Mouse (Mus musculus) CD4-positive, CD25-positive, alpha-beta regulatory T cell, adult 2 months (primary cell): Measurements from ENCODE around the gene Sys1.

Source experiments
- DNase-seq: peaks from one replicate; pipeline ENCODE4 v3.0.0-alpha.2; 2012; ENCODE audit warnings: low read depth, low spot score

Gene Sys1

GRCm38 (mm10) chr2:164497691-164498268, 41.0 kb downstream of the Sys1 start:
- peak; percentile 23 for DNase-seq

- DNase-seq: peak; percentile 24
Measured at GRCm38 (mm10) chr2:164499317-164499716, 42.6 kb downstream of the Sys1 start.

GRCm38 (mm10) chr2:164500511-164500910, 43.7 kb downstream of the Sys1 start:
- DNase-seq: no peak

GRCm38 (mm10) chr2:164504919-164505318, 48.2 kb downstream of the Sys1 start:
- DNase-seq: no peak

GRCm38 (mm10) chr2:164505619-164506347, 49.0 kb downstream of the Sys1 start:
- no peak for DNase-seq

GRCm38 (mm10) chr2:164507811-164508210, 51.0 kb downstream of the Sys1 start:
- DNase-seq: no peak

- no peak for DNase-seq
Measured at GRCm38 (mm10) chr2:164510621-164511190, 53.9 kb downstream of the Sys1 start.

- DNase-seq: no peak
Measured at GRCm38 (mm10) chr2:164512121-164512909, 55.6 kb downstream of the Sys1 start.

- no peak for DNase-seq
Measured at GRCm38 (mm10) chr2:164513389-164513788, 56.6 kb downstream of the Sys1 start.

GRCm38 (mm10) chr2:164514916-164515315, 58.2 kb downstream of the Sys1 start:
- no peak for DNase-seq

GRCm38 (mm10) chr2:164515897-164516296, 59.1 kb downstream of the Sys1 start:
- DNase-seq: no peak

- DNase-seq: no peak
Measured at GRCm38 (mm10) chr2:164516592-164516991, 59.8 kb downstream of the Sys1 start.

- DNase-seq: peak; percentile 84
Measured at GRCm38 (mm10) chr2:164517485-164518221, 60.9 kb downstream of the Sys1 start.

- DNase-seq: no peak
Measured at GRCm38 (mm10) chr2:164518266-164519170, 61.8 kb downstream of the Sys1 start.

GRCm38 (mm10) chr2:164519171-164519526, 62.4 kb downstream of the Sys1 start:
- no peak for DNase-seq

GRCm38 (mm10) chr2:164520782-164521181, 64.0 kb downstream of the Sys1 start:
- DNase-seq: peak; percentile 70

- peak; percentile 92 for DNase-seq
Measured at GRCm38 (mm10) chr2:164521841-164522240, 65.1 kb downstream of the Sys1 start.

- peak; percentile 65 for DNase-seq
Measured at GRCm38 (mm10) chr2:164522280-164522679, 65.5 kb downstream of the Sys1 start.

- DNase-seq: peak; percentile 28
Measured at GRCm38 (mm10) chr2:164523301-164523773, 66.6 kb downstream of the Sys1 start.

GRCm38 (mm10) chr2:164528557-164528956, 71.8 kb downstream of the Sys1 start:
- no peak for DNase-seq
